Mouse (Mus musculus) limb, embryonic 15.5 days (tissue): ENCODE measurements around the gene Ndufa4l2. TPM values are rescaled to one million over a fixed set of nuclear protein-coding genes. Genes with fewer than 3 reads are reported as not detected.

ENCODE experiments used
- ATAC-seq: fragments of 200-750 bp; cut with Nextera tagmentation; 2 replicates; pipeline ENCODE4 v1.8.0; 2017; ENCODE audit warnings: low read depth, moderate TSS enrichment; ENCODE audit not compliant: insufficient number of reproducible peaks, low FRiP score, low TSS enrichment
- H3K27ac ChIP-seq: fragments of 300-500 bp; sonication (generic); 2 replicates; pipeline ENCODE4 v1.5.1; 2015; ENCODE audit warnings: moderate library complexity, mild to moderate bottlenecking, inconsistent platforms
- H3K27me3 ChIP-seq: fragments of 300-500 bp; sonication (generic); 2 replicates; pipeline ENCODE4 v1.6.1; 2015; ENCODE audit warnings: inconsistent platforms
- H3K36me3 ChIP-seq: fragments of 300-500 bp; sonication (generic); 2 replicates; pipeline ENCODE4 v1.6.1; 2015; ENCODE audit warnings: inconsistent platforms
- H3K4me1 ChIP-seq: fragments of 300-500 bp; sonication (generic); 2 replicates; pipeline ENCODE4 v1.6.1; 2015; ENCODE audit warnings: inconsistent platforms
- H3K4me2 ChIP-seq: fragments of 300-500 bp; sonication (generic); 2 replicates; pipeline ENCODE4 v1.6.1; 2015; ENCODE audit warnings: mild to moderate bottlenecking, inconsistent platforms
- H3K4me3 ChIP-seq: fragments of 300-500 bp; sonication (generic); 2 replicates; pipeline ENCODE4 v1.5.1; 2015; ENCODE audit warnings: mild to moderate bottlenecking, inconsistent platforms
- H3K9ac ChIP-seq: fragments of 300-500 bp; sonication (generic); 2 replicates; pipeline ENCODE4 v1.6.1; 2015; ENCODE audit warnings: inconsistent platforms
- H3K9me3 ChIP-seq: fragments of 300-500 bp; sonication (generic); 2 replicates; pipeline ENCODE4 v1.6.1; 2016; ENCODE audit warnings: inconsistent platforms
- WGBS: fragments of 180-500 bp; shearing (Covaris S2); methylation state at CpG from one replicate; pipeline ENCODE4 v1.1.7; 2015; 5-methylcytosine and 5-hydroxymethylcytosine counted together
- polyA plus RNA-seq: library from polyadenylated mRNA; unstranded; fragments of >200 nt; fragmentation: Nextera tagmentation; extraction: Ambion mirVana; gene quantifications from 2 replicates; pipeline ENCODE4 v1.2.1, GENCODE M21; 2015

Gene Ndufa4l2
- polyA plus RNA-seq, 1 experiment from 2014 or later = 328 TPM

GRCm38 (mm10) chr10:127519903-127520713, 5.3 kb downstream of the Ndufa4l2 start:
- Histone ChIP-seq H3K4me2 (no peak overlapping the region), H3K4me3 (no peak overlapping the region), H3K27ac (no peak overlapping the region), H3K9me3 (no peaks in the 10 kb centered on the region), H3K4me1 (peaks cover 50% of the 10 kb centered on the region), H3K36me3 (peaks cover 36% of the 10 kb centered on the region), H3K27me3 (peaks cover 23% of the 10 kb centered on the region), H3K9ac (no peak overlapping the region)
- no peak for ATAC-seq
- WGBS = 97% methylated on average over 37 of the region's 37 CpGs

- Histone ChIP-seq H3K27me3 (peaks cover 23% of the 10 kb centered on the region), H3K4me1 (peaks cover 50% of the 10 kb centered on the region), H3K36me3 (peaks cover 36% of the 10 kb centered on the region), H3K27ac (no peak overlapping the region), H3K4me2 (peak overlapping the region; percentile 77), H3K9ac (no peak overlapping the region), H3K4me3 (peak overlapping the region; percentile 58), H3K9me3 (no peaks in the 10 kb centered on the region)
- 84% methylated on average over 20 of the region's 20 CpGs for whole genome bisulfite sequencing
- ATAC-seq = no peak
These were observed 6.1 kb downstream of the Ndufa4l2 start for GRCm38 (mm10) chr10:127520714-127521357.

GRCm38 (mm10) chr10:127521611-127522080, 6.9 kb downstream of the Ndufa4l2 start:
- Histone ChIP-seq H3K4me3 (peak overlapping the region; percentile 58), H3K4me2 (peak overlapping the region; percentile 77), H3K9me3 (no peaks in the 10 kb centered on the region), H3K4me1 (peaks cover 50% of the 10 kb centered on the region), H3K27me3 (peaks cover 30% of the 10 kb centered on the region), H3K9ac (peak overlapping the region; percentile 39), H3K36me3 (peaks cover 36% of the 10 kb centered on the region), H3K27ac (no peak overlapping the region)
- no peak for ATAC-seq
- 9% methylated on average over 12 of the region's 12 CpGs for WGBS

- Histone ChIP-seq H3K4me1 (peaks cover 50% of the 10 kb centered on the region), H3K9me3 (no peaks in the 10 kb centered on the region), H3K4me3 (peak within 1 kb of the TSS; percentile 58), H3K27me3 (peaks cover 35% of the 10 kb centered on the region), H3K4me2 (peak within 1 kb of the TSS; percentile 77), H3K36me3 (peaks cover 34% of the 10 kb centered on the region), H3K27ac (peak within 1 kb of the TSS; percentile 47; the same call in 1 of the 2 replicates), H3K9ac (peak within 1 kb of the TSS; percentile 39)
- WGBS = under 1% methylated on average over 21 of the region's 21 CpGs
- ATAC-seq = peak; percentile 22; the same call in 1 of the 2 replicates
These were observed 7.4 kb downstream of the Ndufa4l2 start, which contains the start of gene Shmt2 for GRCm38 (mm10) chr10:127522088-127522581. Shmt2 (minus strand) TSS chr10:127522444.

GRCm38 (mm10) chr10:127524646-127525255, 10.0 kb downstream of the Ndufa4l2 start:
- peaks cover 60% of the 10 kb centered on the region for H3K27me3 ChIP-seq
- H3K9me3 ChIP-seq = no peaks in the 10 kb centered on the region
- peaks cover 71% of the 10 kb centered on the region for H3K4me1 ChIP-seq
- H3K9ac ChIP-seq = no peak overlapping the region
- H3K4me3 ChIP-seq = no peak overlapping the region
- ATAC-seq = no peak
- WGBS = 4% methylated on average over 23 of the region's 23 CpGs
- peaks cover 10% of the 10 kb centered on the region for H3K36me3 ChIP-seq
- no peak overlapping the region for H3K27ac ChIP-seq
- H3K4me2 ChIP-seq = peak overlapping the region; percentile 21; the same call in 1 of the 2 replicates

- H3K9ac ChIP-seq = no peak overlapping the region
- H3K9me3 ChIP-seq = no peaks in the 10 kb centered on the region
- 4% methylated on average over 26 of the region's 26 CpGs for WGBS
- H3K4me2 ChIP-seq = peak overlapping the region; percentile 42
- no peak for ATAC-seq
- no peaks in the 10 kb centered on the region for H3K36me3 ChIP-seq
- H3K4me1 ChIP-seq = peaks cover 75% of the 10 kb centered on the region
- no peak overlapping the region for H3K27ac ChIP-seq
- peaks cover 73% of the 10 kb centered on the region for H3K27me3 ChIP-seq
- peak overlapping the region; percentile 31 for H3K4me3 ChIP-seq
These were observed 11.3 kb downstream of the Ndufa4l2 start for GRCm38 (mm10) chr10:127526048-127526447.

GRCm38 (mm10) chr10:127526681-127527080, 11.9 kb downstream of the Ndufa4l2 start:
- no peak for ATAC-seq
- Histone ChIP-seq H3K4me3 (peak overlapping the region; percentile 31), H3K4me1 (peaks cover 75% of the 10 kb centered on the region), H3K4me2 (peak overlapping the region; percentile 42), H3K9ac (no peak overlapping the region), H3K9me3 (no peaks in the 10 kb centered on the region), H3K36me3 (no peaks in the 10 kb centered on the region), H3K27ac (no peak overlapping the region), H3K27me3 (peaks cover 78% of the 10 kb centered on the region)
- WGBS = 4% methylated on average over 26 of the region's 26 CpGs

GRCm38 (mm10) chr10:127527481-127527880, 12.7 kb downstream of the Ndufa4l2 start:
- H3K4me2 ChIP-seq = no peak overlapping the region
- peaks cover 82% of the 10 kb centered on the region for H3K4me1 ChIP-seq
- H3K9me3 ChIP-seq = no peaks in the 10 kb centered on the region
- no peak overlapping the region for H3K9ac ChIP-seq
- H3K4me3 ChIP-seq = peak overlapping the region; percentile 7; the same call in 1 of the 2 replicates
- ATAC-seq = no peak
- no peak overlapping the region for H3K27ac ChIP-seq
- WGBS = 23% methylated on average over 17 of the region's 17 CpGs
- no peaks in the 10 kb centered on the region for H3K36me3 ChIP-seq
- peaks cover 84% of the 10 kb centered on the region for H3K27me3 ChIP-seq

GRCm38 (mm10) chr10:127530945-127531344, 16.2 kb downstream of the Ndufa4l2 start:
- no peak overlapping the region for H3K27ac ChIP-seq
- H3K4me1 ChIP-seq = peaks cover 92% of the 10 kb centered on the region
- H3K4me2 ChIP-seq = peak overlapping the region; percentile 44
- no peaks in the 10 kb centered on the region for H3K36me3 ChIP-seq
- peaks cover 96% of the 10 kb centered on the region for H3K27me3 ChIP-seq
- WGBS = 3% methylated on average over 14 of the region's 25 CpGs
- H3K9ac ChIP-seq = no peak overlapping the region
- ATAC-seq = no peak
- peak overlapping the region; percentile 25 for H3K4me3 ChIP-seq
- H3K9me3 ChIP-seq = no peaks in the 10 kb centered on the region

GRCm38 (mm10) chr10:127531548-127531947, 16.8 kb downstream of the Ndufa4l2 start:
- Histone ChIP-seq H3K4me2 (peak overlapping the region; percentile 44), H3K9me3 (no peaks in the 10 kb centered on the region), H3K4me3 (peak overlapping the region; percentile 25), H3K4me1 (peaks cover 86% of the 10 kb centered on the region), H3K9ac (no peak overlapping the region), H3K27ac (0 out of 2 replicates have a peak overlapping the region, but pooled peaks have one; percentile 43), H3K27me3 (peaks cover 96% of the 10 kb centered on the region), H3K36me3 (no peaks in the 10 kb centered on the region)
- WGBS = 9% methylated on average over 4 of the region's 4 CpGs
- ATAC-seq = no peak

- Histone ChIP-seq H3K4me3 (peak within 1 kb of the TSS; percentile 46), H3K36me3 (peaks cover 9% of the 10 kb centered on the region), H3K9ac (peak within 1 kb of the TSS; percentile 10; the same call in 1 of the 2 replicates), H3K27ac (no peak within 1 kb of the TSS), H3K9me3 (no peaks in the 10 kb centered on the region), H3K27me3 (peaks cover 74% of the 10 kb centered on the region), H3K4me2 (peak within 1 kb of the TSS; percentile 83), H3K4me1 (peaks cover 63% of the 10 kb centered on the region)
- WGBS = under 1% methylated on average over 63 of the region's 78 CpGs
- no peak for ATAC-seq
These were observed 19.5 kb downstream of the Ndufa4l2 start, which contains the start of gene Nxph4 for GRCm38 (mm10) chr10:127534036-127534928. Nxph4 (minus strand) TSS chr10:127534559.
